Mouse (Mus musculus): ENCODE results near the gene Ntpcr. TPM values are rescaled to one million over a fixed set of nuclear protein-coding genes. Genes with fewer than 3 reads are reported as not detected.

The Ntpcr gene
- polyA plus RNA-seq, 1 experiment from 2014 or later, result 19.5 TPM

DNA sequence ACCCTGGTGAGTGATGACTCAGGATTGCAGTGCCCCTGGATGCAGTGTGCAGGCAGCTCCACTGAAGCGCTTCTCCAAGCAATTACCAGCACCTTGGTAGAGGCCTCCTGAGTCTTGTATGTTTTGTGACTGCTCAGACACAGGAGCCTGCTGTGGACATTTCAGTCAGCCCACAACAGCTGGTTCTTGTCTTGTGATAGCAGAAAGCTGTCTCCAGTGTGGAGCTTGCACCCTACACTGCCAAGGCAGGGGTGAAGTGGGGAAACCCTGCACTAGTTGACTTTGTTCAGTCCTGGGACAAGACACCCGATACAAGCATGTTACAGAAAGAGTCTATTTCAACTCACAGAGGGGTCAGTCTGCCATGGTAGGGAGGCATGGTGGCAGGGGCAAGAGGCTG, 65.6 kb downstream of the Ntpcr start:
- H3K27me3 ChIP-seq (ENCODE audit: control insufficient read depth, insufficient read depth, low read length), result no peaks in the 10 kb centered on the region
- no peak overlapping the region for H3K4me2 ChIP-seq (ENCODE audit: low read depth)
- no peaks in the 10 kb centered on the region for H3K9me3 ChIP-seq (ENCODE audit: control insufficient read depth, low read length)
- ATAC-seq (ENCODE audit: insufficient read depth, low FRiP score, low TSS enrichment) (no peak), DNase-seq (ENCODE audit: low spot score) (no peak)
- WGBS, result 81% methylated on average over 2 of the region's 2 CpGs
- H3K4me3 ChIP-seq (ENCODE audit: low read depth, low read length), result no peak overlapping the region
- no peak overlapping the region for H3K9ac ChIP-seq (ENCODE audit: low read length)
- H3K4me1 ChIP-seq (ENCODE audit: control insufficient read depth, insufficient read depth, low read length), result no peaks in the 10 kb centered on the region
- no peak overlapping the region for H3K27ac ChIP-seq (ENCODE audit: low read depth, low read length)
- no peaks in the 10 kb centered on the region for H3K36me3 ChIP-seq (ENCODE audit: control insufficient read depth, insufficient read depth, low read length)

DNA sequence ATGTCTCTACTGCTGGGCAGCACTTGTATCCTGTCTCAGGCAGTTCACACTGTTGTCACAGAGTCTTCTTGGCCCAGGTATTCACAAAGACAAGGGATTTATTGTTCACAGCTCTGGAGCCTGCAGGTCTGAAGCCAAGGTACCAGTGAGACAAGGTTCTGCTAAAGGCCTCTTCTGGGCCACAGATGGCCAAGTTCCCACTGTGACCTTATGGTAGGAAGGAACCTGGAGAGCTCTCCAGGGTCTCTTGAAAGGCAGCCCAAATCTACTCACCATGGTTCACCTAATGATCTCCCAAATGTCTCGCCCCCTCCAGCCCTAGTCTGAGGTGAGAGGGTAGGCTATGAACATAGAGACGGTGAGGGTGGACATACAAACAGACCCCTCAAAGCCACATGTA, 67.2 kb downstream of the Ntpcr start:
- no peak for ATAC-seq (ENCODE audit: insufficient read depth, low FRiP score, low TSS enrichment)
- no peak for DNase-seq (ENCODE audit: low spot score)
- H3K4me1 ChIP-seq (ENCODE audit: control insufficient read depth, insufficient read depth, low read length), result no peaks in the 10 kb centered on the region
- H3K36me3 ChIP-seq (ENCODE audit: control insufficient read depth, insufficient read depth, low read length), result no peaks in the 10 kb centered on the region
- H3K27ac ChIP-seq (ENCODE audit: low read depth, low read length), result no peak overlapping the region
- WGBS, result 88% methylated on average over 2 of the region's 2 CpGs
- no peak overlapping the region for H3K9ac ChIP-seq (ENCODE audit: low read length)
- H3K4me3 ChIP-seq (ENCODE audit: low read depth, low read length), result no peak overlapping the region
- H3K4me2 ChIP-seq (ENCODE audit: low read depth), result no peak overlapping the region
- H3K9me3 ChIP-seq (ENCODE audit: control insufficient read depth, low read length), result no peaks in the 10 kb centered on the region
- no peaks in the 10 kb centered on the region for H3K27me3 ChIP-seq (ENCODE audit: control insufficient read depth, insufficient read depth, low read length)

Other genes with a start within 250 kb of the Ntpcr start
- gene Sipa1l2, start 160.2 kb upstream of the Ntpcr start, polyA plus RNA-seq (2014; fragmentation: Nextera tagmentation; extraction: Ambion mirVana), result 11.6 TPM in 2 replicates
- gene Map10, start 60.1 kb upstream of the Ntpcr start, polyA plus RNA-seq (2014; fragmentation: Nextera tagmentation; extraction: Ambion mirVana), result 10.2 TPM in 2 replicates
- 0.37 and 0.65 TPM in 2 replicates for gene Pcnx2, start 168.4 kb downstream of the Ntpcr start, polyA plus RNA-seq (2014; fragmentation: Nextera tagmentation; extraction: Ambion mirVana)
- 0.05 TPM in 1 of 2 replicates, not detected in the other for gene Map3k21, start 180.5 kb downstream of the Ntpcr start, polyA plus RNA-seq (2014; fragmentation: Nextera tagmentation; extraction: Ambion mirVana)

All from neural tube, embryonic 11.5 days (tissue).